Mouse (Mus musculus): ENCODE results near the gene Ripor3. TPM values are rescaled to one million over a fixed set of nuclear protein-coding genes. Genes with fewer than 3 reads are reported as not detected.
A peak's percentile ranks its signal among the peaks of the same experiment; 100 is the strongest.

The Ripor3 gene
- total RNA-seq, 2 experiments from 2014 or later = 0.91 to 0.97 TPM

- intact Hi-C loops (cut with DNase I) = no loop called here
- no peak for DNase-seq
Measured at GRCm38 (mm10) chr2:167939632-167940399, 70.6 kb downstream of the Ripor3 start.

- intact Hi-C loops (cut with DNase I) = no loop called here
- DNase-seq = no peak
Measured at GRCm38 (mm10) chr2:167939204-167939603, 71.2 kb downstream of the Ripor3 start.

DNA sequence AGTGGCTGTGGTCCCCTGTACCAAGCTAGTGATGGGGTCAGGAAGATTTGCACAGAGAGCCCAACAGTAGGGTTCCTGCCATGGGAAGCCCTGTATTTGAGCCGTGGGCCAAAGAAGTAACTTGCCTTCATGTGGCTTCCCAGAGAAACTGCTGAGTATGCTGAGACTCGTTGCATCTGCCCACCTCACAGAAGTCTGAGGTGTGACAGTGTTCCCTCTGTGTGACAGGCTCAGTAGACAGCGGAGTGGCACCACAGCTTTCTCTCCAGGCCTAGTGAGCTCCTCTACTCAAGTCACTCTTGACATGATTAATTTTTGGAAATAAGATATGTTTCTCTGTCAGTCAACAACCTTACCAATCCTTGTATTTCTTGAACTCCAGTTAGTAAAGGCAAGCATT lies 71.6 kb downstream of the Ripor3 start:
- intact Hi-C loops (cut with DNase I) = no loop called here
- DNase-seq = no peak

GRCm38 (mm10) chr2:167935956-167936355 lies 74.5 kb downstream of the Ripor3 start:
- no peak for DNase-seq

DNA sequence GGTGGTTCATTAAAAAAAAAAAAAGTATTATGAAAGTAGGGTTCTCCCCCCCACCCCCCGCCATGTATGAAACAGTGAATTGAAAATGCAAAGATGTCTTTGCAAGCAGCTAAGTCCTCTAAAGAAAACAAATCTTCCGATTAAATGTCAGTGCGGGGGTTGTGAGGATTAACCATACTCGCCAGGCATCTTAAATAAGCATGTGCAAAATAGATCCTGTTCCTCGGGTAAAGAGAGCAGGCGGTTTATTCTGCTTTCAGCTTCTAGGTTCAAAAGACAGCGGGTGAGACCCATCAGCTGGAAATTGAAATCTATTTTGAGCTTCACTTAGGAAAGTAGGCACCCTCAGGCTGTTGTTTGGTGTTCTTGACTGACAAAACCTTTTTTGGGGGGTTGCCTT lies 77.0 kb downstream of the Ripor3 start:
- DNase-seq = no peak
- intact Hi-C loops (cut with DNase I) = no loop called here

More at GRCm38 (mm10) chr2:167935956-167936355, 74.5 kb downstream of the Ripor3 start:
- intact Hi-C loops (cut with DNase I) = no loop called here

DNA sequence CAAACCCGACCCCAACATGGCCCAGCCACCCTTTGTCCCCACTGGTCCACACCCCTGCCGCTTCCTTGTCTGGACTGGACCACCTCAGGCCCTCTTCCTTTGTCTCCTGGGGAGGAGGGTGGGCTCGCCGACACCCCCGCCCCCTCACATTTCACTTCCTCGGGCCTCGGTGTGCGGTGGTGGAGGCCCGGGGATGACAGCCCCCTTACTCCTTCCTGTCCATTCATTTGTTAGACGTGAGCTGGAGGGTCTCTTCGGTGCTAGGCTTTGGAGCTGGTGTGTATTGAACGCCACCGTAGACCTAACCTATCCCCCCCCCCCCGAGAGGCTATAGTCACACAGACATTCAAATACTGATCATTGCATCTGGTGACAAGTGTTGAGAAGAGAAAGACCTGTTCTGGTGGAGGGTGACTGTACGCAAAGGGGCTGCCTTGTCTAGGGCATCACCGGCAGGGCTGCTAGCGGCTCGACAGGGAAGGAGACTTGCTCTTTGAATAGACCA lies 77.6 kb downstream of the Ripor3 start:
- DNase-seq = no peak
- intact Hi-C loops (cut with DNase I) = no loop called here

DNA sequence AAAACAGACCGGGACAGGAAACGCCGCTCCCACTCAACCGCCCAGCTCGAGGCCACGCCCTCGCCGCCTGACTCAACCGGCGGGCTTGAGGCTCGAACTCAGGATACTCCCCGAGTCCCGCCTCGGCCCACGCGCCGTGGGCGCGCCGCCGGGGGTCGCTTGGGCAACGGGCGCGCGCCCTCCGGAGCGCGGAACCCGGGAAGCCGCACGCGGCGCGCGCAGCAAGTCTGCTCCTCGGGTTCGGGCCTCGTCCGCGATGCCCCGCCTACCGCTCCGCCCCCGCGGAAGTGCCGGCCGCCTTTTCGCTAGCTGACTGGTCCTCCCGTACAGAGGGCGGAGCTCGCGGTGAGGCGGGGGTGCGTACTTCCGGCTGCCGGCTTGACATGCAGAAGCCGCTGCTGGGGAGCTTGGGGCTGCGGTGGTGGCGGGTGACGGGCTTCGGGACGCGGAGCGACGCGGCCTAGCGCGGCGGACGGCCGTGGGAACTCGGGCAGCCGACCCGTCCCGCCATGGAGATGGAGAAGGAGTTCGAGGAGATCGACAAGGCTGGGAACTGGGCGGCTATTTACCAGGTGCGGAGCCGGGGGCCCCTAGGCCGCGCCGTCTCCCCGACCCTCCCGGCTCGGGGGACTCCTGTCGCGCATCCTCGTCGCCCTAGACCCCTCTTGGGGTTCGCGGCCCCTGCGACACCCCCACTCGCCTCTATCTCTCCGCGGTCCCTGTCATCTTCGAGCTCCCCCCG lies 78.3 kb downstream of the Ripor3 start, which contains the start of gene Ptpn1:
Gene Ptpn1 (plus strand): TSS at position 73 of the 742 bp plus-strand sequence.
- peak; percentile 98 to 99 for DNase-seq
- intact Hi-C loops (cut with DNase I) = no loop called here

- DNase-seq = no peak
- intact Hi-C loops (cut with DNase I) = no loop called here
Measured at GRCm38 (mm10) chr2:167930975-167931374, 79.4 kb downstream of the Ripor3 start.

Other genes with a start within 250 kb of the Ripor3 start
- gene Ptpn1, start 78.6 kb downstream of the Ripor3 start, total RNA-seq (2021) = 10 to 100 TPM; 27.3 to 34.9 TPM
- gene Pard6b, start 70.4 kb upstream of the Ripor3 start, total RNA-seq (2021) = 1 to 10 TPM; 3.4 to 4.9 TPM
- gene Adnp, start 196.5 kb upstream of the Ripor3 start, total RNA-seq (2021) = 10 to 100 TPM; 47.0 to 53.1 TPM
- 10 to 100 TPM; 21.0 to 24.2 TPM for gene Gm20716, start 219.7 kb upstream of the Ripor3 start, total RNA-seq (2021)
- 10 to 100 TPM; 59.4 to 64.5 TPM for gene Dpm1, start 220.0 kb upstream of the Ripor3 start, total RNA-seq (2021)
- gene Mocs3, start 220.0 kb upstream of the Ripor3 start, total RNA-seq (2021) = 1 to 10 TPM; 6.1 to 7.4 TPM